In the genomic region with DNA sequence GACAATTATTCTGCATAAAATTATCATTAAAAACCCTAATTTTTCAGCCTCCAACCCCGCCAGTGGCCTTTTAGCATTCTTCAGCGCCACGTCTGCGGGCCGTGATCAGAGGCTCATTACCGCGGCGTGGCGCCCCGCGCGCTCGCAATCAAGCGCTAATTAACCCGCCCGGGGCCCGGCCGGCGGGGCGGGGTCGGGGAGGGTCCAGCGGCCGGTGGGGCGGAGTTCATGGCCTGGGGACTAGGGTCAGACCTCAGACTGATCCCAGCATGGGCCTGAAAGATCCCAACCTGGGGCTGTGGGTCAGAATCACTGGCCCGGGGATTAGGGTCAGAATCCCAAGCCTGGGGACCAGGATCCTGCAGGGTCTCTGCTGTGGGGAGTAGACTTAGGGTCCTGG, we compare ENCODE assay signal across 9 mouse cellular contexts. TPM values are rescaled to one million over a fixed set of nuclear protein-coding genes. Genes with fewer than 3 reads are reported as not detected.
DNase-seq lines count a peak whose midpoint lies in the region; ATAC-seq lines count a peak whose summit lies in the region.
"Had no signal": no experiment of that assay in that cellular context is flagged by ENCODE, and none has a peak within 500 bp of the region (broad histone marks: within the 10 kb centered on the region; RNA-seq: fewer than 3 reads in every experiment).

No protein-coding gene starts in this region.

- H3K4me1 ChIP-seq in kidney, embryonic 14.5 days (ENCODE audit: control insufficient read depth, insufficient read depth, low read length), result 0 out of 2 replicates have a peak, but pooled peaks cover 4% of the 10 kb centered on the region
- H3K4me1 ChIP-seq in embryonic facial prominence, embryonic 11.5 days (ENCODE audit: control insufficient read depth, insufficient read depth, low read length), result peaks cover 3% of the 10 kb centered on the region; the same call in 1 of the 2 replicates
- peaks cover 5% of the 10 kb centered on the region for H3K4me1 ChIP-seq in hindbrain, embryonic 16.5 days (ENCODE audit: control insufficient read depth, insufficient read depth, low read depth, low read length)

- peak overlapping the region; percentile 25 for H3K4me3 ChIP-seq in kidney, embryonic 14.5 days (ENCODE audit: low read length)
- peak overlapping the region; percentile 22 for H3K4me3 ChIP-seq in embryonic facial prominence, embryonic 11.5 days (ENCODE audit: low read depth, low read length)
- peak overlapping the region; percentile 15; the same call in 1 of the 2 replicates for H3K4me3 ChIP-seq in hindbrain, embryonic 16.5 days (ENCODE audit: low read length)
- H3K4me3 ChIP-seq: layer of hippocampus, adult 2 months had no signal

- WGBS in kidney, embryonic 14.5 days, result under 1% methylated on average over 25 of the region's 25 CpGs
- under 1% methylated on average over 25 of the region's 25 CpGs for WGBS in embryonic facial prominence, embryonic 11.5 days
- 2% methylated on average over 25 of the region's 25 CpGs for WGBS in hindbrain, embryonic 16.5 days

- no peak for ATAC-seq in kidney, embryonic 14.5 days (ENCODE audit: low FRiP score, low TSS enrichment)
- no peak for ATAC-seq in embryonic facial prominence, embryonic 11.5 days (replicated peaks; ENCODE audit: insufficient number of reproducible peaks, low FRiP score, low TSS enrichment, low read depth)
- no peak for ATAC-seq in hindbrain, embryonic 16.5 days

- H3K36me3 ChIP-seq in kidney, embryonic 14.5 days (ENCODE audit: control insufficient read depth, insufficient read depth, low read length), result no peaks in the 10 kb centered on the region
- no peaks in the 10 kb centered on the region for H3K36me3 ChIP-seq in embryonic facial prominence, embryonic 11.5 days (replicated peaks; ENCODE audit: control insufficient read depth, insufficient read depth, low read depth, low read length)
- H3K36me3 ChIP-seq in hindbrain, embryonic 16.5 days (ENCODE audit: control insufficient read depth, insufficient read depth, low read length), result no peaks in the 10 kb centered on the region

- peak overlapping the region; percentile 31; the same call in 1 of the 2 replicates for H3K9ac ChIP-seq in kidney, embryonic 14.5 days (ENCODE audit: low read depth, low read length)
- H3K9ac ChIP-seq in embryonic facial prominence, embryonic 11.5 days (replicated peaks; ENCODE audit: low read length), result no peak overlapping the region; the same call in 1 of the 2 replicates
- H3K9ac ChIP-seq in hindbrain, embryonic 16.5 days (ENCODE audit: low read depth, low read length), result 0 out of 2 replicates have a peak overlapping the region, but pooled peaks have one; percentile 24

- no peaks in the 10 kb centered on the region for H3K9me3 ChIP-seq in kidney, embryonic 14.5 days (ENCODE audit: control insufficient read depth, low read length)
- H3K9me3 ChIP-seq in embryonic facial prominence, embryonic 11.5 days (replicated peaks; ENCODE audit: control insufficient read depth, low read length), result no peaks in the 10 kb centered on the region
- H3K9me3 ChIP-seq in hindbrain, embryonic 16.5 days (ENCODE audit: control insufficient read depth, low read length), result no peaks in the 10 kb centered on the region

- no peak for DNase-seq in kidney, adult 11 months
- DNase-seq in embryonic facial prominence, embryonic 11.5 days (ENCODE audit: low spot score), result no peak
- peak; percentile 36 for DNase-seq in neural tube, embryonic 10.5 days (ENCODE audit: extremely low spot score, low spot score)
- DNase-seq in urinary bladder, postnatal 10 days (ENCODE audit: low spot score), result no peak
- no peak for DNase-seq in gastrocnemius, adult 8-10 months (ENCODE audit: low spot score in 2 of 2)
- DNase-seq in adipocyte (ENCODE audit: low spot score), result no peak

- peaks cover 37% of the 10 kb centered on the region for H3K27me3 ChIP-seq in kidney, embryonic 14.5 days (ENCODE audit: control insufficient read depth, insufficient read depth, low read length)
- H3K27me3 ChIP-seq in embryonic facial prominence, embryonic 11.5 days (ENCODE audit: control insufficient read depth, insufficient read depth, low read length), result peaks cover 21% of the 10 kb centered on the region
- peaks cover 8% of the 10 kb centered on the region for H3K27me3 ChIP-seq in hindbrain, embryonic 16.5 days (replicated peaks; ENCODE audit: control insufficient read depth, insufficient read depth, low read length)

- H3K4me2 ChIP-seq in kidney, embryonic 14.5 days (replicated peaks; ENCODE audit: low read depth, low read length), result peak overlapping the region; percentile 34
- H3K4me2 ChIP-seq in embryonic facial prominence, embryonic 11.5 days (ENCODE audit: low read depth, low read length), result peak overlapping the region; percentile 57
- peak overlapping the region; percentile 47 for H3K4me2 ChIP-seq in hindbrain, embryonic 16.5 days (ENCODE audit: low read length)

- no peak overlapping the region for H3K27ac ChIP-seq in kidney, embryonic 14.5 days (ENCODE audit: low read depth, low read length)
- no peak overlapping the region for H3K27ac ChIP-seq in embryonic facial prominence, embryonic 11.5 days (replicated peaks; ENCODE audit: low read depth, low read length)
- no peak overlapping the region for H3K27ac ChIP-seq in hindbrain, embryonic 16.5 days (ENCODE audit: low read depth, low read length)
- H3K27ac ChIP-seq: layer of hippocampus, adult 2 months had no signal

RNA-seq across cellular contexts. Expression of a gene that starts 22.2 kb away (rescaled TPM):
- not detected in 2 replicates for polyA plus RNA-seq in kidney, embryonic 14.5 days (2014; fragmentation: Nextera tagmentation; extraction: Ambion mirVana)
- polyA plus RNA-seq in embryonic facial prominence, embryonic 11.5 days (2014; fragmentation: Nextera tagmentation; extraction: Ambion mirVana), result not detected in 2 replicates
- 0.67 and 0.75 TPM in 2 replicates for polyA plus RNA-seq in hindbrain, embryonic 16.5 days (2015; fragmentation: Nextera tagmentation; extraction: Ambion mirVana)
- 10 to 100 TPM; 20.8 to 25.7 (median 24.0) TPM for total RNA-seq in gastrocnemius, adult 8-10 months (2022)
